Mouse (Mus musculus) right cerebral cortex, postnatal 4 days (tissue): ENCODE data around the gene Phldb3.

Experiments used
- DNase-seq: peaks from one replicate; pipeline ENCODE4 v3.0.0-alpha.2; 2022

Gene Phldb3

GRCm38 (mm10) chr7:24637046-24637445 lies 26.5 kb downstream of the Phldb3 start:
- DNase-seq, result no peak

GRCm38 (mm10) chr7:24638026-24638856 lies 27.7 kb downstream of the Phldb3 start:
- no peak for DNase-seq

GRCm38 (mm10) chr7:24640450-24640849 lies 29.9 kb downstream of the Phldb3 start:
- no peak for DNase-seq

GRCm38 (mm10) chr7:24642491-24642890 lies 31.9 kb downstream of the Phldb3 start:
- DNase-seq, result peak; percentile 46

- DNase-seq, result no peak
Observed at GRCm38 (mm10) chr7:24644492-24644891, 33.9 kb downstream of the Phldb3 start.

GRCm38 (mm10) chr7:24644996-24645395 lies 34.4 kb downstream of the Phldb3 start:
- no peak for DNase-seq

- no peak for DNase-seq
Observed at GRCm38 (mm10) chr7:24646486-24646885, 35.9 kb downstream of the Phldb3 start.

GRCm38 (mm10) chr7:24653681-24654080 lies 43.1 kb downstream of the Phldb3 start:
- DNase-seq, result no peak

- DNase-seq, result no peak
Observed at GRCm38 (mm10) chr7:24659737-24660357, 49.3 kb downstream of the Phldb3 start.

GRCm38 (mm10) chr7:24661118-24661904 lies 50.7 kb downstream of the Phldb3 start:
- DNase-seq, result no peak

GRCm38 (mm10) chr7:24662575-24662974 lies 52.0 kb downstream of the Phldb3 start:
- peak; percentile 77 for DNase-seq

GRCm38 (mm10) chr7:24664301-24664700 lies 53.7 kb downstream of the Phldb3 start:
- no peak for DNase-seq

- no peak for DNase-seq
Observed at GRCm38 (mm10) chr7:24664959-24665358, 54.4 kb downstream of the Phldb3 start.

- no peak for DNase-seq
Observed at GRCm38 (mm10) chr7:24671944-24672439, 61.4 kb downstream of the Phldb3 start.

- no peak for DNase-seq
Observed at GRCm38 (mm10) chr7:24676575-24676974, 66.0 kb downstream of the Phldb3 start, which contains the start of gene Tex101. TSS of gene Tex101 (minus strand) at chr7:24676675.
